Mouse (Mus musculus) cerebellum, adult 2 months (tissue): Measurements from ENCODE around the gene Kat2b.
"Not testable (repeated sequence)": the region's sequence is repeated elsewhere in the genome, so short reads cannot be mapped to it uniquely, and the experiment has no call there.

Experiments used
- CTCF ChIP-seq: fragments of 200-500 bp; IDR thresholded peaks from 2 replicates; pipeline ENCODE4 v1.5.1; 2011; ENCODE audit warnings: low read depth, mild to moderate bottlenecking, control low read depth, low read length, moderate library complexity, borderline replicate concordance; ENCODE audit not compliant: insufficient read depth
- POLR2A ChIP-seq: fragments of 200-500 bp; IDR thresholded peaks from 2 replicates; pipeline ENCODE4 v1.6.1; 2011; ENCODE audit warnings: low read length, control low read depth, borderline replicate concordance; ENCODE audit not compliant: insufficient read depth

DNA sequence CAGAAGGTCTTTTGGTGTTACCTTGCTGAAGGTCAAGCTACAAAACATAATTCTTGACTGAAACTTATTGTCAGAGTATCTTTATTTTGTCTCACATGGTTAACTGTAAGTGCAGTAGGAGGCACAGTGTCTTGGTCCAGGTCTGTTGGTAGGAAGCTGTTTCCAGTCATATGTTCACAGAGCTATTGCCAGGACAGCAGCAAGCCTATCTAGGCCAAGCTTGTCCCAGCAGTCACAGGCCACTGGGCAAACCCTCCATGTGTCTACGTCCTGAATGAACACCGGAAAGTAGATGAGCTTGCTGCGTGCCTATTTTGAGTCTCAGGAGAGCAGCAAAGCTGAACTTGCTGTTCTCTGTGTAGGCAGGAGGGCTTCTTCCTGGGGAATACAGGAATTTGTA is 152.3 kb downstream of the Kat2b start:
- TF ChIP-seq CTCF, POLR2A: not testable (repeated sequence)
